Mouse (Mus musculus) frontal cortex, adult (tissue): Measurements from ENCODE around the gene Btbd11.

Source experiments
- ATAC-seq: cut with Nextera tagmentation; 2 replicates; pipeline ENCODE4 v1.9.2; 2017; ENCODE audit warnings: mild to moderate bottlenecking, moderate library complexity, mixed read lengths; ENCODE audit not compliant: low TSS enrichment

Btbd11 gene

DNA sequence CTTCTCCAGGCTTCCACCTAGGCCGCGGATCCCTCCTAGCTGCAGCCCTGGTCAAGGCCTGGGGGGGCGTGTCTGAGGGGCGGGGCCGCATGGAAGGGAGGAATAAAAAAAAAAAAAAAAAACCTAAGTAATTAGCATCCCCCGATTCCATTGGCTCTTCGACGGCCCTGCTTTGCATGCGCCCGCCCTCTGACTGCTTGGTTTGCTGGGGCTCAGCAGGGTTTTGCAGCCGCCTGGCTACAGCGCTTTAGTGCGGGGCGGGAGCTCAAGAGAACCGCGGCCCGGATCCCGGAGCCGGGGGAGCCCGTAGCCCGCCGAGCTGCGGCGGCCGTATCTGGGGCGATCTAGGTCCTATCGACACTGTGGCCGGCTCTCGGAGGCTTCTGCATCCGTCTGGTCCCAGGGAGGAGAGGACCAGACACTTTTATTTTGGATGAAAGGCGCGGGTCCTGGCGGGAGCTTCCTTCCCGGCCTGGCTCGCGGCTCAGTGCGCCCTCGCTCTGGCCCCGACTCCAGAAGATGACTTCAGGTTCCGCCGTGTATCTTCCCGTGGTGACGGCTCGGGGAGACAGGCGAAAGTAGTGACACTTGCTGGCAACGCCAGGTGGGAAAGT, at the start of gene Btbd11:
TSS of gene Btbd11 (plus strand) at position 210 of the 614 bp plus-strand sequence.
- ATAC-seq: peak; percentile 98

DNA sequence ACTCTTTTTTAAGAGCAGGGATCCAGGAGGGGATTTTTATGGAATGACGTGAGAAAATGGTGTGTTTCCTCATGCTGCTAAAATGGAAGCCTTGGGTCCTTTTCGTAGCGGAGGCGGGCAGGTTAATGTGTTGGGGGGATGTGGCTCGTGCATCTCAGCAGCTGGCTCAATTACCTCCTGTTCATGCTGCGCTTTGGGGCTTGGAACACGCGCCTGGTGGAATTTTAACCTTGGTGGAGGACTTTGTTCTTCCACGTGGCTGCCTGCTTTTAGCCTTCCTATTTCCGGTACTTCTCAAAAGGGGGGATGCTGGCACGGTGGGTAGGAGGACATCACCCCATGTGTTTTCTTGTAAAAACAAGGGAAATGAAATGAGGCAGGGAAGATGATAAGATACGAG, 47.9 kb upstream of the Btbd11 start:
- ATAC-seq: no peak

DNA sequence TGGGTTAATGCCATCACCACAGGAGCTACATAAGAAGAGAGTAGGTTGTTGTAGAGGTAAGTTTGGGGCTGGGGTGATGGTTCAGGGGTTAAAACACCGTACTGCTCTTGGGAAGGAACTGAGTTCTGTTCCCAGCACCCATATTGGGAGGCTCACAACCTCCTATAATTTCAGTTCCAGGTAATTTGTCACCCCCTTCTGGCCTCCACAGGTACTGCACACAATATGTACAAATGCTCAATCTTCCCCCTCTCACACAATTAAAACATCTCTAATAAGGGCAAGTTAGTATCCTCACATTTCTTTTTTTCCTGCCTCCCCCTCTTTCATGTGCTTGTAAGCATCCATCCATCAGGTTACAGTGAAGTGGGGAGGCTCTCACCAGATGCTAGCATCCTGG, 44.7 kb upstream of the Btbd11 start:
- no peak for ATAC-seq

DNA sequence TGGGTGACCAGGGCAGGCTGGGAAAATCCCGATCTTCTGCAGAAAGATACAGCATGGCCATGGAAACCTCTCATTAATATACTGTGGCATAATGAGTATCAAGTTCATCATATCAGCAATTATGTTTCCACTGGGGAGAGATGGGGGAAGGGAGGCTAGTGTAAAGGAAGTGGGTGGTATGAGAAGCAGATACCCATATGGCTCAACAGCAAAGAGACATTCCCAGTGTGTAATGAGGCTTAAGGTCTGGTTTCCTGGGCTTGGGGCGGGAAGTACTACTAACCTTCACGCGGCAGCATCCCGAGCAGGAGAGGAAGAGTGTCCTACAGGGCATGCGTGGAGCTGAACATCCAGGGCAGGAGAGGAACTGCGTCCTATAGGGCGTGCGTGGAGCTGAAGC, 39.4 kb upstream of the Btbd11 start:
- ATAC-seq: no peak

DNA sequence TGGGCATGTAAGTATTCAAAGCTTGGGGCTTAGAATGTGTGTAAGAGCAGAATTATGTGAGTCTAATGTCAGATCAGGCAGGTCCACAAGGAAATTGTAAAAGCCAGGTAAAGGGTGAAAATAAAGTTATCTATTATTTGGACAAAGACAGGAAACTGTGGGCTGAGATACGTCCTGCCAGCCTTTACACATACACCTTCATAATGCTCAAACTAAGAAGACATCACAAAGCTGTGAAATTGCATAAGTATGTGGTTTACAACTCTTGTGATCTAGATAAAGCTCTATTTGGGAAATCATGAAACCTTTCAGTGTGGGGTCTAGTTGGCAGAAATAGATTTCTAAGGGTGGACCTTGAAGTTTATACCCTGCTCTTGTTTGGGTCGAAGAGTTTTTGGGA, 34.1 kb upstream of the Btbd11 start:
- ATAC-seq: no peak

DNA sequence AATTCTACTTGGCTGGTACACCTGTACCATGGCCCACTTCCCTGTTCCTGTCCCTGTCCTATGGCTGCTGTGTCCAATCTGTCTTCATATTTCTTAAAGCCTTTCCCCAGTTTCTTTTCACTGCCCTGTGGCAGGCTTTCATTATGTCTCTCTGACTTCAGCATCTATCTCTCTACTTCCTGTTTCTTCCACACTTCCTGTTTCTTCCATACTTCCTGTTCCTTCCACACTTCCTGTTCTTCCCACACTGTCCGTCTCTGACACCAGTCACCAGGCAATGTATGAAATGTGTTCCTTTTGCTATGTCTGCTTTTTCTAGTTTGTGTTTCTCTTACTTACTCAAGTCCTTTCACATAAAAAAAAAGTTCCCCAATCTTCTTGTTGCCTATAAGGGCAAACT, 32.3 kb upstream of the Btbd11 start:
- no peak for ATAC-seq

DNA sequence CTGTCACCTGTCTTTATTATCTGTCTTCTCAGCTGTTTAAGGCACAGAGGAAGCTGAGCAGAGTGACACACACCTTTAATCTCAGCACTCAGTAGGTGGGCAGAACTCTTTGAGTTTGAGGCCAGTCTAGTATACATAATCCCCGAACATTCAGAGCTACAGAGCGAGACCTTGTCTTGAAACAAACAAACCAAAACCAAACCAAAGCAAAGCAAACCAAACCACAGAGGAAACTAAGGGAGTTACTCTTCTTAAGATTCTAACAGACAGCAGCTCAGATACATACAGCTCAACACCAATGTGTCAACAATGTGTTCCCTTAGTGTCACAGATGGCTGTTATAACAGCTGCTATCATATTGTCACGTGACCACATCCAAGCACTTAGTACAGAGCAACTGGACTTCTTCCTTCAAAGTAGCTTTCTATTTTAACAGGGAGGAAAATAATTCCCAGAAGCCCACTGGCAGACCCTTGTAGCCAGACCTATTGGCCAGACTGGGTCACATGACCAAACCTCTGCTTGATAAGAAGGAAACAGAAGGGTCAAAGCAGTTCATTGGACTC, 27.0 kb upstream of the Btbd11 start:
- ATAC-seq: no peak

DNA sequence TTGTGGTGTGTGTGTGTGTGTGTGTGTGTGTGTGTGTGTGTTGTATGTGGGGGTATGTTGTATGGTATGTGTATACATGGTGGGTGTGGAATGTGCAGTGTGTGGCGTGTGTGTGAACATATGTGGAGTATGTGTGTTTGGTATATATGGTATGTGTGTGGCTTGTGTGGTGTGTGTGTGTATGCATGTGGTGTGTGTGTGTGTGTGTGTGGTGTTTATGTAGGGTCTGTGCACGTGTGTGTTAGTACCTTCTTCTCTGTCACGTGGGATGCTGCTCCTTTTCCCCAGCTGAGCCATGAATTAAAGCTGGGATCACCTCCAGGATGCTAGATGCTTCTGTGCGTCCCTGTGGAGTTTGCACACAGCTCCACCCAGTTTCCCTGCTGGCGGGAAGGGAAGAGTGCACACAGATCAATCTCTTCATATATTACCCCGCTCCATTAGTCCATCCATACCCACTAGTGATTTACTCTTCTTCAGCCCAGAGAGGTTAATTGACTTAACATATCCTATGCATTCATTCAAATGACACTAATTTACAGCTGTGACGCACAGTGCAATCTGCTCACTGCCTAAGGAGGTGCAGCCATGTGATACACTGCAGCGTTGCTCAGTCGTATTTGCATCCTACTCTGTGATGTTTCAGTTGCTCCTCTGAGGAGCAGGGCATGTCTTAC, 23.7 kb upstream of the Btbd11 start:
- ATAC-seq: no peak

DNA sequence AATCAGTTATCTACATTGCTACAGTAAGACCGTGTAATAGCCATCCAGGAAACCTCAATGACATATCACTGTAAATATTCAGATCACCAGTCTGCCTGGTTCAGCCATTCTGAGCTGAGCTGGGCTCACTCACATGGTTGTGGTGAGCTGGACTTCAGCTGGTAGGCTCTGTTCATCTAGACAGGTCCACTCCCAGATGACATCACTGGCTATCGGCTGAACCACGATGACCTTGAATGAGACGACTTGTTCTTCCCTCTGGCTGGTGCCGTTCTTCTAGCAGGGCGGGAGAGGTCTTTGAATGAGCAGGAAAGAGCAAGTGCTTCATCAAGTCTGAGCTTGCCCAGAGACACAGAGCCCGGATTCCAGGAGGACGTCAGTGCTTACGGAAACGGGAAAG, 19.7 kb upstream of the Btbd11 start:
- no peak for ATAC-seq

DNA sequence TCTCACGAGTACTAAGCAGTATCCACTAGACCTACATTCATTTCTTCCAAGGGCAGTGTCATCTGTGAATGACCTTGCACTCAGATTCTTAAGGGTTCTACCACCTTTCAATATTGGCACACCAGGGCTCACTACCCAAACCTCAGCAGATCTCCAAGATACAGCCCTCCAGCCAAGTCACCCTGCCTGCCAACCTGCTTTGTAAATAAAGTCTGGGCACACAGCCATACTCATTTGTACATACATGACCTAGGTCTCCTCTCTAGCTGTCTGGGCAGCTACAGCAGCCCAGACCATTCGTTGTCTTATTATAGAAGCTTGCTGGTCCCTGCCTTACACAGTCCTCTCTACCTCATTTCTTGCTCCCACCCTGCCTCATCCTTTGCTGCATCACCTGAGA, 15.3 kb upstream of the Btbd11 start:
- ATAC-seq: no peak

DNA sequence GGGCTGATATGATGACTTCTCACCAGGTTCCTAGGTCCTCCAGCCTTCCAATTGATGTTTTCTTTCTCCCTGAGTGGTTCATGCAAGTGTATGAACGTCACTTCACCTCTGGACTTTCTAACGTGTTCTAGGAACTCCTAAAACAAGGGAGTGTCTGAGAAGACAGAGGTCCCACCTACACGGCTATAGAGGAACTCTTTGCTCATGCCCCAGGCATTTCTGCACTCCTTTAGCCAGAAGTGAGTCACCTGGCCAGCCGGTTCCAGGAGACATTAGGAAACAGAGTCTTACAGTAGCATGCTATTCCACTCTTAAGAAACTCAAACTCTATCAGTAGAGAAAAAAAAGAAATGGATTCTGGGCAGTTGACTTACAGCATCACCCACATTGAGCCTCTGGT, 14.5 kb upstream of the Btbd11 start:
- ATAC-seq: no peak

DNA sequence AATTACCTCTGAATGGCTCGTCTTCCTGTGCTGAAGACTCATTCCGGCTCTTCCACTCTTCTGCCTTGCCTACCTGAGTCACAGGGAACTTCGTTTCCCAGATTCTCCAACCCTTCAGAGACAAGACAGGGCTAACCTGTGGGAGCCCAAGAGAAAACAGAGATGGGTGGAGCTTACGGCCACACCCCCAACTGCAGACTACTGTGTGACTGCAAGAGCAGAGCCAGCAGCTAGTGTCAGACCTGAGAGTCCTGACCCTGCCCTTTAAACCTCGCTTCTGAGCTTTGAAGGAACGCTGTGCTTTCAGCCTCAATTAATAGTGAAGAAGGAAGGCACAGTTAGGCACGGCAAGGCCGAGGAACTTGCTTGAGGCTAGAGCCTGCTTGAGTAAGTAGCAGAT, 7.6 kb upstream of the Btbd11 start:
- ATAC-seq: no peak

DNA sequence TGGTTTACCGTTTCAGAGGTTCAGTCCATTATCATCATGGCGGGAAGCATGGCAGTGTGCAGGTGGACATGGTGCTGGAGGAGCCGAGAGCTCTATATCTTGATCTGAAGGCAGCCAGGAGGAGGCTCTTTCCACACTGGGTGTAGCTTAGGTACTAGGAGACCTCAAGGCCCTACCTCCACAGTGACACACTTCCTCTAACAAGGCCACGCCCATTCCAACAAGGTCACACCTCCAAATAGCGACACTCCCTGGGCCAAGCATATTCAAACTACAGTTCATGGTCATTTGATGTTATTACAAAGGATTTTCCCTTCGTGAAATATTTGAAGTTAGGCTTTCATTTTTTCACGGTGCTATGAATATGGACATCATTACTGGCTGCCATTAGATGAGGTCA, 3.6 kb upstream of the Btbd11 start:
- no peak for ATAC-seq

DNA sequence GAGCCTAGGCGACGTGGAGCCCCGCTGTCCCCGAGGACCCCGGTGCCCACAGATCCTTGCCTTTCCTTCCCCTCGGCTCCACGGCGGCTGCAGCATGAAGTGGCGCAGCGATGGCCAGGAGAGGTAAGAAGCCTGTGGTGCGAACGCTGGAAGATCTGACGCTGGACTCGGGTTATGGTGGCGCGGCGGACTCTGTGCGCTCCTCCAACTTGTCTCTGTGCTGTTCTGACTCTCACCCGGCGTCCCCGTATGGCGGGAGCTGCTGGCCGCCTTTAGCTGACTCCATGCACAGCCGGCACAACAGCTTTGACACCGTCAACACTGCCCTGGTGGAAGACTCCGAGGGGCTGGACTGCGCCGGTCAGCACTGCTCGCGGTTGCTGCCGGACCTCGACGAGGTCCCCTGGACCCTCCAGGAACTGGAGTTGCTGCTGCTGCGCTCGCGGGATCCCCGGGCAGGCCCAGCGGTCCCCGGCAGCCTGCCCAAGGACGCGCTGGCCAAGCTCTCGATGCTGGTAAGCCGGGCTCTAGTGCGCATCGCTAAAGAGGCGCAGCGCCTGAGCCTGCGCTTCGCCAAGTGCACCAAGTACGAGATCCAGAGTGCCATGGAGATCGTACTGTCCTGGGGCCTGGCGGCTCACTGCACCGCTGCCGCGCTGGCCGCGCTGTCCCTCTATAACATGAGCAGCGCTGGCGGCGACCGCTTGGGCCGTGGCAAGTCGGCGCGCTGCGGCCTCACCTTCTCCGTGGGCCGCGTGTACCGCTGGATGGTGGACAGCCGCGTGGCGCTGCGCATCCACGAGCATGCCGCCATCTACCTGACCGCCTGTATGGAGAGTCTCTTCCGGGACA, 831 bp downstream of the Btbd11 start:
- peak; percentile 50 for ATAC-seq

DNA sequence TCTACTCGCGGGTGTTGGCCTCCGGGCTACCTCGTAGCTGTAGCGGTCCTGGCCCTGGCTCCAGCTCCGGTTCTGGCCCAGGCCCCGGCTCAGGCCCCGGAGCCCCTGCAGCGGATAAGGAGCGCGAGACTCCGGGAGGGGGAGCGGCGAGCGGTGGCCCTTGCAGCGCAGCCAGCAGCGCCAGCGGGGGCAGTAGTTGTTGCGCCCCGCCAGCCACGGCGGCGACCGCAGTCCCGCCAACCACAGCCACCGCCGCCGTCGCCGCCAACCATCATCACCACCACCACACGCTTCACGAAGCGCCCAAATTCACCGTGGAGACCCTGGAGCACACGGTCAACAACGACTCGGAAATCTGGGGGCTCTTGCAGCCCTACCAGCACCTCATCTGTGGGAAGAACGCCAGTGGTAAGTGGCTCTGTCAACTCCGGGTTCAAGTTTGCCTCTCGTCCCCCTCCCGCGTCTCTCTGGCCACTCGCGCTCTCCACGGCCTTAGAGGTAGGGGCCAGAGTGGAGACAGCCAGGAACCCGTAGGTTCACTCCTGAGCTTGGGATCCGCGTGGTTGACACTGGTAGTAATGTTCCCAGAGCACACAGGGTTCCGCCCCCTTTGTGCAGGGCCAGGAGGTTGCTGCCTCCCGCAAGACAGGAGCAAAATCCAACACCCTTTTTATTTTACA, 1.6 kb downstream of the Btbd11 start:
- ATAC-seq: no peak

DNA sequence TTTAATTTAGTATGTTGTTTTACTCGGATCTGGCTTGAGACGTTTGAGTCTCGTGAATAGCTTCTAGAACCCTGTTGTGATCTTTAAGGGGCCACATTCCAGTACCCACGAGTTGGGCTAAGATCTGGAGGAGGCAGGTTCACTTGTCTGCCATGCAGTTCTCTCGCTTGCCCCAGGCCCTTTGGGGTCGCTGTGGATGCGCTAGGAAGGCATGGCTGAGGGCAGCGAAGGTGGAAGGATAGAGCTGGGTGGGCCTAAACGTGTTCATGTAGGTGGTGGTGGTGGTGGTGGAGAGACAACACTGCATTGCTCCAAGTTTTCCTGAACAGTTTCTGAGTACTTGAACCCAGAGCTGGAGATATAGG, 2.1 kb downstream of the Btbd11 start:
- no peak for ATAC-seq

DNA sequence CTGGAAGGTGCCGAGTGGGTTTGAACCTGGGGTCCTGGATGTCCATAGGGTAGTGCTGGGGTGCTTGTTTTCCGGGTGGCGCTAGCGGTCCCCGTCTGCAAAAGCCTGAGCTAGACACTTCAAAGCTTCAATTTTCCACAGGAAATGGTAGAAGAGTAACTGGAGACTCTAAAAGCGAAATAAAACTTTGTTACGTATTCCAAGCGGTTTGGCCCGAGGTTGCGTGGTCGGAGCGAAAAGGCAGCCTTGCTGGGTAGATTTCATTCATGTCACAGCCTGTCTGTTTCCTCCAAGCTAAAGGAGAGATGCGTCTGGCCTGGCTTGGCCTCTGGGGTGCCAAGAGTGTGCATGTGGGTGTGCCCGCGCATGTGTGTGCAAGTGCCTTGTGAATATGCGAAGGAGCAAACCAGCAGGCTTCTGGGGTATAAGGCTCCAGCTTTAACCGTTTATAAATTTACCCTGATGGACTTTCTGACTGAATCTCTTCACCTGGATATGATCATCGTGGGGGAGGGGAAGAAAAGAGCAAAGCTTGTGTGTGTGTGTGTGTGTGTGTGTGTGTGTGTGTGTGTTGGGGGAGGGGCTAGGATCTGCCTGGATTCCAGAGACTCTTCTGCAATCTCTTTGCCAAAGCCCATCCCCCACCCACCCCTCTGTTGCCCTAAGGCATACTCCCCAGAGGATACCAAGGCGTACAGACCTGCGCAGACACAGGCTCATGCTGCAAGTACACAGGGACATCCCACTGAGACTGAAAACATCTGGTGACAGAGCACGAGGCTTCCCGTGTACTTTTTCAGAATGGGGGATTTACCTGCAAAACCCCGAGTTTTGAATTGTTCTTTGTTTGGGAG, 2.9 kb downstream of the Btbd11 start:
- ATAC-seq: no peak

DNA sequence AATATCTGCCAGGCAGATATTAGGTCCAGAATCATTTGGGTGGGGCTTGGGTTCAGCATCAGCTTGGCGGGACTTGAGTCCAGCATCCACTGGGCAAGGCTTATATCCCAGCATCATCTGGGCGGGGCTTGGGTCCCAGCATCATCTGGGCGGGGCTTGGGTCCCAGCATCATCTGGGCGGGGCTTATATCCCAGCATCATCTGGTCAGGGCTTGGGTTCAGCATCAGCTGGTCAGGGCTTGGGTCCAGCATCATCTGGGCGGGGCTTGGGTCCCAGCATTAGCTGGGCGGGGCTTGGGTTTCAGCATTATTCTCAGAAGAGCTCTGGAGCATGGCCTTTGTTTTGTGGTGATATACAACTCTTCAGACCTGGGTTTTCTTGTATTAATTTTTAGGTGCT, 6.4 kb downstream of the Btbd11 start:
- no peak for ATAC-seq

DNA sequence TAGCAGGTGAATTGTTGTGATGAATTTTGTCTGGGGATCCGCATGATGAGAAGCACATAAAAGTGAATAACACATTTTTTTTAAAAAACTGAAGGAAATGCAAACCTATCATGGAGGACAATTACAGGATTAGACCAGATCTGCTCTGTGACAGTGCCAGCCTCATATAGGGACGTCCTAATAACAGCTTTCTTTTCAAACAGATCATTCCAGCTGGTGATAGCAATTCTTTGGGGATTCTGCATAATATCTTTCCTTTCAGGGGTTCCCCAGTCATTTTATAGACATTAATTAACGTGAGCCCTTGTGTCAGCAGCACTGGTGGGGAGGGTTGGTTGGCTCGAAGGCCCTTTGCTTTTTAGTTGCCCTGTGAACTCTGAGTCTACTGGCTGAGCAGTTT, 7.9 kb downstream of the Btbd11 start:
- ATAC-seq: no peak

DNA sequence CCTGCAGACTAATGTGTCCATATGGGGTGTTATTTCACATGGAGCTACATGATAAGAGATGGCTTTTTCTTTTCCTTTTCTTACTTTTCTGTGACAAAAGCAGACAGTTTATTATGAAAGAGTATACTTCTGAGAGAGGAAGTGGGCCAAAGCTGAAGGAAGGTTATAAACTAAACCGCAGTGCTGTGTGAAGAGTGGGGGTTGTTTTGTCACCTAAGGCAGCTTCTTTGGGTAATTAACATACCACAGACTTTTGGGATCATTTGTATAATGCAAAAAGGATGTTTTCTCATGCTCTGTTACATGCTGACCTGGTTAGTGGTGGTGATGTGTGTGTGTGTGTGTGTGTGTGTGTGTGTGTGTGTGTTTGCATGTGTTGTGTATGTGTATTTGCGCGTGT, 24.5 kb downstream of the Btbd11 start:
- no peak for ATAC-seq
